Mouse (Mus musculus) liver, embryonic 11.5 days (tissue): Measurements from ENCODE around the gene Toe1. TPM values are rescaled to one million over a fixed set of nuclear protein-coding genes. Genes with fewer than 3 reads are reported as not detected.

Experiments
- ATAC-seq: fragments of 200-750 bp; cut with Nextera tagmentation; replicated peaks from 2 replicates; pipeline ENCODE4 v1.8.0; 2017; ENCODE audit warnings: moderate number of reproducible peaks, mild to moderate bottlenecking, moderate TSS enrichment, moderate library complexity; ENCODE audit not compliant: low FRiP score
- DNase-seq: peaks from one replicate; pipeline ENCODE4 v3.0.0-alpha.2; 2017; ENCODE audit warnings: low spot score
- H3K27ac ChIP-seq: fragments of 300-500 bp; sonication (generic); 2 replicates; pipeline ENCODE4 v1.5.1; 2014; ENCODE audit warnings: mild to moderate bottlenecking, low read depth, low read length, control low read depth
- H3K27me3 ChIP-seq: fragments of 300-500 bp; sonication (generic); replicated peaks from 2 replicates; pipeline ENCODE4 v1.6.1; 2014; ENCODE audit warnings: low read length, mixed read lengths; ENCODE audit not compliant: control insufficient read depth, insufficient read depth
- H3K36me3 ChIP-seq: fragments of 300-500 bp; sonication (generic); 2 replicates; pipeline ENCODE4 v1.6.1; 2014; ENCODE audit warnings: mild to moderate bottlenecking, low read length, moderate library complexity, mixed read lengths; ENCODE audit not compliant: control insufficient read depth, insufficient read depth
- H3K4me1 ChIP-seq: fragments of 300-500 bp; sonication (generic); replicated peaks from 2 replicates; pipeline ENCODE4 v1.6.1; 2014; ENCODE audit warnings: low read length, mixed read lengths; ENCODE audit not compliant: control insufficient read depth, insufficient read depth
- H3K4me2 ChIP-seq: fragments of 300-500 bp; sonication (generic); 2 replicates; pipeline ENCODE4 v1.6.1; 2014; ENCODE audit warnings: mild to moderate bottlenecking, control low read depth, moderate library complexity
- H3K4me3 ChIP-seq: fragments of 300-500 bp; sonication (generic); 2 replicates; pipeline ENCODE4 v1.5.1; 2014; ENCODE audit warnings: low read depth, low read length, control low read depth
- H3K9ac ChIP-seq: fragments of 300-500 bp; sonication (generic); 2 replicates; pipeline ENCODE4 v1.6.1; 2014; ENCODE audit warnings: low read depth, low read length, control low read depth
- H3K9me3 ChIP-seq: fragments of 300-500 bp; sonication (generic); 2 replicates; pipeline ENCODE4 v1.6.1; 2016; ENCODE audit warnings: low read length, inconsistent platforms, mixed read lengths; ENCODE audit not compliant: control insufficient read depth
- WGBS: fragments of 180-500 bp; shearing (Covaris S2); extraction: QIAGEN DNeasy Blood & Tissue Kit; methylation state at CpG from one replicate; pipeline ENCODE4 v1.1.7; 2014; 5-methylcytosine and 5-hydroxymethylcytosine counted together
- polyA plus RNA-seq: library from polyadenylated mRNA; unstranded; fragments of >200 nt; fragmentation: Nextera tagmentation; extraction: Ambion mirVana; gene quantifications from 2 replicates; pipeline ENCODE4 v1.2.1, GENCODE M21; 2014

Gene Toe1
- polyA plus RNA-seq, 1 experiment from 2014 or later: 33.0 TPM

GRCm38 (mm10) chr4:116829364-116830069 is 22.1 kb upstream of the Toe1 start:
- Histone ChIP-seq H3K4me3 (no peak overlapping the region), H3K4me1 (no peaks in the 10 kb centered on the region), H3K27me3 (no peaks in the 10 kb centered on the region), H3K36me3 (no peaks in the 10 kb centered on the region), H3K4me2 (no peak overlapping the region), H3K27ac (no peak overlapping the region), H3K9ac (no peak overlapping the region), H3K9me3 (no peaks in the 10 kb centered on the region)
- 62% methylated on average over 6 of the region's 6 CpGs for WGBS
- no peak for DNase-seq
- no peak for ATAC-seq

- Histone ChIP-seq H3K36me3 (no peaks in the 10 kb centered on the region), H3K27ac (no peak overlapping the region), H3K9me3 (no peaks in the 10 kb centered on the region), H3K4me2 (no peak overlapping the region), H3K4me1 (0 out of 2 replicates have a peak, but pooled peaks cover 2% of the 10 kb centered on the region), H3K9ac (no peak overlapping the region), H3K27me3 (no peaks in the 10 kb centered on the region), H3K4me3 (no peak overlapping the region)
- WGBS: 2% methylated on average over 4 of the region's 4 CpGs
- DNase-seq (no peak), ATAC-seq (0 out of 2 replicates have a peak, but pooled peaks have one; percentile 3)
These were observed 20.4 kb upstream of the Toe1 start for GRCm38 (mm10) chr4:116827819-116828218.

GRCm38 (mm10) chr4:116824541-116825004 is 17.1 kb upstream of the Toe1 start:
- Histone ChIP-seq H3K36me3 (no peaks in the 10 kb centered on the region), H3K27ac (peak overlapping the region; percentile 36; the same call in 1 of the 2 replicates), H3K9me3 (no peaks in the 10 kb centered on the region), H3K4me3 (peak overlapping the region; percentile 65), H3K4me2 (peak overlapping the region; percentile 79), H3K27me3 (peaks cover 8% of the 10 kb centered on the region), H3K9ac (peak overlapping the region; percentile 80), H3K4me1 (peaks cover 11% of the 10 kb centered on the region)
- 1% methylated on average over 29 of the region's 29 CpGs for WGBS
- ATAC-seq: peak; percentile 57
- DNase-seq: peak; percentile 70

GRCm38 (mm10) chr4:116821694-116822016 is 14.2 kb upstream of the Toe1 start, which contains the start of gene Hpdl:
Hpdl (minus strand) TSS chr4:116821707.
- peaks cover 8% of the 10 kb centered on the region for H3K27me3 ChIP-seq
- peak within 1 kb of the TSS; percentile 67 for H3K9ac ChIP-seq
- H3K36me3 ChIP-seq: 0 out of 2 replicates have a peak, but pooled peaks cover 2% of the 10 kb centered on the region
- H3K4me1 ChIP-seq: peaks cover 11% of the 10 kb centered on the region
- peak within 1 kb of the TSS; percentile 100 for H3K4me2 ChIP-seq
- 11% methylated on average over 9 of the region's 9 CpGs for WGBS
- no peaks in the 10 kb centered on the region for H3K9me3 ChIP-seq
- no peak for ATAC-seq
- no peak for DNase-seq
- H3K4me3 ChIP-seq: peak within 1 kb of the TSS; percentile 61
- no peak within 1 kb of the TSS for H3K27ac ChIP-seq

GRCm38 (mm10) chr4:116820902-116821693 is 13.7 kb upstream of the Toe1 start:
- peaks cover 8% of the 10 kb centered on the region for H3K27me3 ChIP-seq
- peak overlapping the region; percentile 67 for H3K9ac ChIP-seq
- WGBS: under 1% methylated on average over 51 of the region's 51 CpGs
- peaks cover 11% of the 10 kb centered on the region for H3K4me1 ChIP-seq
- H3K36me3 ChIP-seq: peaks cover 2% of the 10 kb centered on the region; the same call in 1 of the 2 replicates
- H3K9me3 ChIP-seq: no peaks in the 10 kb centered on the region
- H3K4me2 ChIP-seq: peak overlapping the region; percentile 100
- peak overlapping the region; percentile 61 for H3K4me3 ChIP-seq
- DNase-seq (peak; percentile 85), ATAC-seq (peak; percentile 77)
- H3K27ac ChIP-seq: no peak overlapping the region

- peaks cover 5% of the 10 kb centered on the region; the same call in 1 of the 2 replicates for H3K36me3 ChIP-seq
- H3K9ac ChIP-seq: peak overlapping the region; percentile 67
- 27% methylated on average over 32 of the region's 32 CpGs for WGBS
- H3K9me3 ChIP-seq: no peaks in the 10 kb centered on the region
- H3K4me3 ChIP-seq: peak overlapping the region; percentile 61
- no peak overlapping the region for H3K27ac ChIP-seq
- H3K27me3 ChIP-seq: peaks cover 8% of the 10 kb centered on the region
- ATAC-seq (no peak), DNase-seq (no peak)
- H3K4me2 ChIP-seq: peak overlapping the region; percentile 100
- peaks cover 11% of the 10 kb centered on the region for H3K4me1 ChIP-seq
These were observed 12.8 kb upstream of the Toe1 start for GRCm38 (mm10) chr4:116819968-116820901.

GRCm38 (mm10) chr4:116817486-116817885 is 10.0 kb upstream of the Toe1 start:
- DNase-seq: no peak
- WGBS: 88% methylated on average over 6 of the region's 6 CpGs
- Histone ChIP-seq H3K9ac (no peak overlapping the region), H3K4me1 (peaks cover 9% of the 10 kb centered on the region), H3K27ac (no peak overlapping the region), H3K36me3 (peaks cover 5% of the 10 kb centered on the region; the same call in 1 of the 2 replicates), H3K4me3 (no peak overlapping the region), H3K27me3 (peaks cover 8% of the 10 kb centered on the region), H3K4me2 (no peak overlapping the region), H3K9me3 (no peaks in the 10 kb centered on the region)
- no peak for ATAC-seq

- no peak for DNase-seq
- no peak for ATAC-seq
- Histone ChIP-seq H3K27ac (no peak overlapping the region), H3K9ac (no peak overlapping the region), H3K9me3 (no peaks in the 10 kb centered on the region), H3K4me1 (no peaks in the 10 kb centered on the region), H3K27me3 (no peaks in the 10 kb centered on the region), H3K4me2 (no peak overlapping the region), H3K4me3 (no peak overlapping the region), H3K36me3 (peaks cover 5% of the 10 kb centered on the region; the same call in 1 of the 2 replicates)
- WGBS: 84% methylated on average over 5 of the region's 5 CpGs
These were observed 7.8 kb upstream of the Toe1 start for GRCm38 (mm10) chr4:116815276-116815675.
